Mouse (Mus musculus) brown adipose tissue, adult 24 weeks (tissue): ENCODE results near the gene Gm21783. TPM values are rescaled to one million over a fixed set of nuclear protein-coding genes. Genes with fewer than 3 reads are reported as not detected.
"Not testable (repeated sequence)": the region's sequence is repeated elsewhere in the genome, so short reads cannot be mapped to it uniquely, and the experiment has no call there.

Experiments
- H3K27ac ChIP-seq: fragments of 200-500 bp; replicated peaks from 2 replicates; pipeline ENCODE4 v1.5.1; 2012; ENCODE audit warnings: low read depth, mild to moderate bottlenecking, low read length
- H3K4me1 ChIP-seq: fragments of 200-500 bp; 2 replicates; pipeline ENCODE4 v1.6.1; 2012; ENCODE audit warnings: low read length, mixed read lengths; ENCODE audit not compliant: control insufficient read depth, insufficient read depth, insufficient read length
- H3K4me3 ChIP-seq: fragments of 200-500 bp; 2 replicates; pipeline ENCODE4 v1.5.1; 2012; ENCODE audit warnings: low read depth, mild to moderate bottlenecking, low read length, moderate library complexity; ENCODE audit not compliant: insufficient read depth
- polyA plus RNA-seq: library from polyadenylated mRNA; stranded (reverse); fragments of >200 nt; gene quantifications from 2 replicates; pipeline ENCODE4 v1.2.4, GENCODE M21; 2012; ENCODE audit not compliant: missing spikeins, insufficient read depth, insufficient read length

The Gm21783 gene
- not detected in 2 replicates for polyA plus RNA-seq

GRCm38 (mm10) chrY:44981163-44981562, at the start of gene Gm21783:
Gene Gm21783 (minus strand): TSS chrY:44981263.
- not testable (repeated sequence) for H3K27ac ChIP-seq, H3K4me3 ChIP-seq, H3K4me1 ChIP-seq
